Mouse (Mus musculus): Measurements from ENCODE around the gene Ncoa7.

Gene Ncoa7

GRCm38 (mm10) chr10:30751586-30751985 is 51.5 kb downstream of the Ncoa7 start:
- in situ Hi-C loops (cut with MboI, MseI), result no loop called here

- in situ Hi-C loops (cut with MboI, MseI), result no loop called here
Observed at GRCm38 (mm10) chr10:30749807-30750206, 53.3 kb downstream of the Ncoa7 start.

GRCm38 (mm10) chr10:30745238-30745974 is 57.7 kb downstream of the Ncoa7 start:
- in situ Hi-C loops (cut with MboI, MseI), result no loop called here

DNA sequence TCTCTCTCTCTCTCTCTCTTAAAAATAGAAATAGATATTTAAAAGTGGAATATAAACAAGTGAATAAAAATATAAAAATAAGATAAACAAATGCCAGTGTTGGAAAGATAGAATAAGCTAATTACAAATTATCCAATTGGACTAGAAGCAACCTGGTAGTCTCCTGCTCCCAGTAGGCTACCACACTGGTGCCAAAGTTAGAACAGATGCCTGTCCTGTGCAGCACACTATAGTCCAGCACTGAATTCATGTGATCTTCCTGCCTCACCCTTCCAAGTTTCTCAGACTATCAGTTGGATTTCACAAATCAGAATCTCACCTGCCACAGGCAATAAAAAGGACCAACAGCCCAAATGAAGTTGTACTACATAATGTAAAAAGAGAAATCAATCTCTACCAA is 59.9 kb downstream of the Ncoa7 start:
- in situ Hi-C loops (cut with MboI, MseI), result no loop called here

- in situ Hi-C loops (cut with MboI, MseI), result no loop called here
Observed at GRCm38 (mm10) chr10:30738403-30738802, 64.7 kb downstream of the Ncoa7 start.

DNA sequence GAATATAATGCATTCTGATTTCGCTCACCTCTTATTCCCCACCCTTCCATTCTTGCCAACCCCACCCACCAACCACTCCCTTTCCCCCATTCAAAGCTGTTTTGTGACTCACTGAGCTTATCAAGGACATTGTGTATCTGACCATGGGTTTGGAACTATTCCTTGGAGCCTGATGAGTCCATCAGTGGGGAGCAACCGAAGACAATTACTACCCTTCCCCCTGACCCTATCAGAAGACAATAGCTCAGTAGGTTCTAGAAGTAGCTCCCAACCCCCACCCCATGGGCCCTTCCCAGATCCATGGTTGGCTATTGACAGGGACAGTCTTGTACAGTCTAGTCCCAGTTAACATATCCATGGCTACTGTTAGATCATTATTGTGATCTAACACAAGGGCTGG is 65.8 kb downstream of the Ncoa7 start:
- in situ Hi-C loops (cut with MboI, MseI), result no loop called here

DNA sequence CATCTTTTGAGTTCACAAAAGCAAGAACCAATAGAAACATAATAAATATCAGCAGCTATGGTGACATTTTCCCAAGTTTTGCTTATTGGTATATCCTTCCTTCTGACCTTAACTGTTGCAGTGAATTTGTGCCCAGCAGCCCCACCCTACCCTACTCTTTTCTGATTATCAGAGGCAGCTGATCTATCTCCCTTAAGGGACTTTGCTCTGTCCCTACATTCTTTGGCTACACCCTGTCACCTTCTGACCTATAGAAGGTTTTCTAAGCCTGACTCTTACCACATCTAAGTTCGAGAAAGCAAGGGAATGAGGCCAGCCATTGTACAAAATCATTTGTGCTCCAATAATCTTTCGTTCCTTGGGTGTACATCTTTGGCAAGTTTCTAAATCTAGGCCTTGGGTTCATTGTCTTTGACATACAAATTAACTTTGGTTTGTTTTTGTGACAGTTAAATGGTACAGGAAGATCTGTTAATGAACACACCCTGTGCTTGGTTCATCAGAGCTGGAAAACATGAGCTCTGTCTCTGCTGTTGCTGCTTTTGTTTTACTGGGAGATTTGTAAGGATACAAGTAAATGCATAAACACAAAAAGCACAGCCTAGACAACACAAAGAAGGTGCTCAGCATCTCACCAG is 69.9 kb downstream of the Ncoa7 start:
- in situ Hi-C loops (cut with MboI, MseI), result no loop called here

GRCm38 (mm10) chr10:30731321-30731914 is 71.7 kb downstream of the Ncoa7 start:
- in situ Hi-C loops (cut with MboI, MseI), result no loop called here

GRCm38 (mm10) chr10:30730791-30731190 is 72.3 kb downstream of the Ncoa7 start:
- in situ Hi-C loops (cut with MboI, MseI), result no loop called here

GRCm38 (mm10) chr10:30729157-30730096 is 73.7 kb downstream of the Ncoa7 start:
- in situ Hi-C loops (cut with MboI, MseI), result no loop called here

- in situ Hi-C loops (cut with MboI, MseI), result loop anchor here in 1 of 2 experiments (5.0 kb wide), 1 partner anchor 69 kb away; no protein-coding TSS in a partner anchor
Observed at GRCm38 (mm10) chr10:30723014-30723413, 80.1 kb downstream of the Ncoa7 start.

DNA sequence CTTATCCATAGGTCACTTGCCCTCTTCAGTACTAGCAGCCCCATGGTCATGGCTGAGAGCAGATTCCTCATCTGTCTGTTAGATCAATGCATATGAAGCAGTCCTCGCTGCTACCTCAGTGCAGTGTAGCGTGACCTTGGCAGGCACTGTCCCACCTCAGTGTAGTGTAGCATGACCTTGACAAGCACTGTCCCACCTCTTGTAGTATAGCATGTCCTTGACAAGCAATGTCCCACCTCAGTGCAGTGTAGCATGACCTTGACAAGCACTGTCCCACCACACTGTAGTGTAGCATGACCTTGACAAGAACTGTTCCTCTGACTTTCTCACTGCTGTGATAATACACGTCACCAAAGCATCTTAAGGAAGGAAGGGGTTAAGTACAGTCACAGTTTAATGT is 82.6 kb downstream of the Ncoa7 start:
- in situ Hi-C loops (cut with MboI, MseI), result loop anchor here in 1 of 2 experiments (5.0 kb wide), 1 partner anchor 72 kb away; no protein-coding TSS in a partner anchor

DNA sequence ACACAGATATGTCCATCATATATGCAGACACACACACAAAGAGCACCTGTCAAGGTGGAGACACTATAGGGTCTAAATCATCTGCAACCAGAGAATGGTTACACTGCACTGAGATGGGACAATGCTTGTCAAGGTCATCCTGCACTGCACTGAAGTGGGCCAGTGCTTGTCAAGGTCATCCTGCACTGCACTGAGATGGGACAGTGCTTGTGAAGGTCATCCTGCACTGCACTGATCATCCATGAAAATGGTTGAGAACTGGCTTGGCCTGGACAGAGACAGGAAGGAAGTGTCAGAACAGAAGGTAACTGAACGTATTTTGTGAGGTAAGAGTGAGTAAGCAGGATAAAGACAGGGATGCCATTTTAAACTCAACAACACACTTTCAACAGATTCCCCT is 83.2 kb downstream of the Ncoa7 start:
- in situ Hi-C loops (cut with MboI, MseI), result loop anchor here (5.0 to 10.0 kb wide), 6 partner anchors 58 to 1405 kb away; partner anchors contain the start of gene Echdc1 (in 1 of the 2)

DNA sequence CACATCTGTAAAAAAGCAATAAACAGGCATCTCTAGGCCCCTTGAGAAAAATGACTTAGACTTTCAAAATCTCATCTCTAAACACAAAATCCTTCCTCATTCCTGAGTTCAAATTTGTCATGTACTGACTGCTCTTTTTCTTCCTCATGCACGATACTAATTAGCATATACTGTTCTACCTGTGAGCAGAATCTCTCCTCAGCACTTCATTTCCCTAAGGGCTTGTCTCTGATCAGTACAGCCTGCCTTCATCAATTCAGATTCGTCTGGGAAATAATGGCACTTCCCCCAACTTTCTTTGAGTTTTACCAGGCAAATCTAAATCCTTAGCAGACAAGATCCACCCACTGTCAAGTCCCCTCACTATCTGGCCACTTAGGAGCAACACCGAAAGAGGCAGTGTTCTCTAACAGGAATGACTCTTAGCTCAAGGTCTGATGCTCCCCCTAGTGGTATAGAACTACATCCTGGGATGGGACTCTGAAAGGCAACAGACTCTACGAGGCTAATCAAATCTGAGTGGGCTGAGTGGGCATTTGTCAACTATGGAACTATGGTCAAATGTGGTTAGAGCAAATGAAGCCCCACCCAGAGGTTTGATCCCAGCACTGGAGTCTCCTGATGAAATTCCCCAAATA is 84.3 kb downstream of the Ncoa7 start:
- in situ Hi-C loops (cut with MboI, MseI), result loop anchor here (5.0 to 10.0 kb wide), 5 partner anchors 57 to 1404 kb away; partner anchors contain the start of gene Echdc1 (in 1 of the 2)

GRCm38 (mm10) chr10:30716171-30716570 is 87.0 kb downstream of the Ncoa7 start:
- in situ Hi-C loops (cut with MboI, MseI), result loop anchor here (5.0 to 10.0 kb wide), 5 partner anchors 54 to 1401 kb away; partner anchors contain the start of gene Echdc1 (in 1 of the 2)

- in situ Hi-C loops (cut with MboI, MseI), result loop anchor here in 1 of 2 experiments (10.0 kb wide), 1 partner anchor 1398 kb away; the partner anchor contains the start of gene Echdc1
Observed at GRCm38 (mm10) chr10:30712540-30712939, 90.6 kb downstream of the Ncoa7 start.

GRCm38 (mm10) chr10:30709846-30710403 is 93.2 kb downstream of the Ncoa7 start:
- in situ Hi-C loops (cut with MboI, MseI), result loop anchor here in 1 of 2 experiments (10.0 kb wide), 1 partner anchor 1395 kb away; the partner anchor contains the start of gene Echdc1

DNA sequence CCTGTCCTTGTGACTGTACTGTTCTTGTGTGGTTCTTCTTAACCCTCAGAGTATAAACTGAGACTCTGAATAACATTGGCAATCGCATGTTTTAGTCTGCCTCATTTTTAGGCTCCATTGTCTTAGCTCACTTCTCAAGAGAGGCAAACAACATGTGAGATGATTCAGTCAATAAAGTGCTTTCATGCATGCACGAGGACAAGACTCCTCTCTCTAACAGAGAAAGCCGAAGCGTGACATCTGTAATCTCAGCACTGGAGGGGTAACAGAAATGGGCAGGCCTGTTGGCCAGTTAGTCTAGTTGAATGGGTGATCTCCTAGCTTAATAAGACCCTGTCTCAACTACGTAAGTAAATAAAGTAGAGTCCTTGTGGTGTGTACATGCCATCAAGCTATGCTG is 95.1 kb downstream of the Ncoa7 start:
- in situ Hi-C loops (cut with MboI, MseI), result no loop called here

- in situ Hi-C loops (cut with MboI, MseI), result no loop called here
Observed at GRCm38 (mm10) chr10:30702663-30703062, 100.5 kb downstream of the Ncoa7 start.

GRCm38 (mm10) chr10:30686862-30687261 is 116.3 kb downstream of the Ncoa7 start:
- in situ Hi-C loops (cut with MboI, MseI), result no loop called here

All from T-helper 17 cell (primary cell).